Comparison of ENCODE assay signal across 8 mouse cellular contexts in genomic region chr5:86065101-86065875, GRCm38 (mm10). TPM values are rescaled to one million over a fixed set of nuclear protein-coding genes. Genes with fewer than 3 reads are reported as not detected.
DNase-seq lines count a peak whose midpoint lies in the region; ATAC-seq and TF ChIP-seq lines count a peak whose summit lies in the region.

Gene Cenpc1, minus strand, starts transcription at chr5:86065583.

- 0 out of 2 replicates have a peak, but pooled peaks have one; percentile 29 for TF ChIP-seq POLR2A in olfactory bulb, adult 2 months (IDR thresholded peaks at IDR 0.05; ENCODE audit: insufficient read depth, low read depth, low read length)
- peak; percentile 77 for TF ChIP-seq POLR2A in thymus, adult 2 months (IDR thresholded peaks at IDR 0.05; ENCODE audit: control insufficient read depth, extremely low read depth, insufficient read depth, low read length, poor library complexity)

- peak; percentile 67 for DNase-seq in G1E (ENCODE audit: low spot score)
- DNase-seq in cerebellum, adult 18-20 months, result peak; percentile 95 to 98
- peak; percentile 96 for DNase-seq in heart, postnatal 36 days
- peak; percentile 92 to 96 for DNase-seq in layer of hippocampus, adult 2 months (ENCODE audit: low spot score in 2 of 2)
- peak; percentile 98 for DNase-seq in lung, embryonic 14.5 days
- DNase-seq in thymus, adult 2 months, result peak; percentile 99

- H3K36me3 ChIP-seq in G1E (replicated peaks), result peaks cover 2% of the 10 kb centered on the region
- no peaks in the 10 kb centered on the region for H3K36me3 ChIP-seq in forebrain, embryonic 16.5 days (ENCODE audit: control insufficient read depth, insufficient read depth)
- H3K36me3 ChIP-seq in lung, embryonic 14.5 days (ENCODE audit: insufficient read depth), result no peaks in the 10 kb centered on the region
- no peaks in the 10 kb centered on the region for H3K36me3 ChIP-seq in thymus, adult 2 months (ENCODE audit: control insufficient read depth, insufficient read depth, low read length)

- no peak for TF ChIP-seq CTCF in G1E (IDR thresholded peaks at IDR 0.05; ENCODE audit: low read depth, low read length)
- no peak for TF ChIP-seq CTCF in layer of hippocampus, adult 2 months (conservative IDR thresholded peaks at IDR 0.05)
- no peak for TF ChIP-seq CTCF in lung, embryonic 14.5 days (IDR thresholded peaks at IDR 0.05; ENCODE audit: low read depth)
- no peak for TF ChIP-seq CTCF in olfactory bulb, adult 2 months (IDR thresholded peaks at IDR 0.05; ENCODE audit: insufficient read depth, low read depth, low read length)
- TF ChIP-seq CTCF in thymus, adult 2 months (IDR thresholded peaks at IDR 0.05; ENCODE audit: borderline replicate concordance, control insufficient read depth, extremely low read depth, insufficient read depth, low read length, poor library complexity), result no peak

- H3K27ac ChIP-seq in forebrain, embryonic 16.5 days (ENCODE audit: low read length), result peak within 1 kb of the TSS; percentile 91
- peak within 1 kb of the TSS; percentile 91 for H3K27ac ChIP-seq in layer of hippocampus, adult 2 months
- H3K27ac ChIP-seq in lung, embryonic 14.5 days (ENCODE audit: low read depth), result peak within 1 kb of the TSS; percentile 91
- peak within 1 kb of the TSS; percentile 85 for H3K27ac ChIP-seq in olfactory bulb, adult 2 months (ENCODE audit: insufficient read depth, low read depth, low read length)
- peak within 1 kb of the TSS; percentile 66 for H3K27ac ChIP-seq in thymus, adult 2 months (ENCODE audit: control insufficient read depth, insufficient read depth, low read length)

- peaks cover 33% of the 10 kb centered on the region for H3K4me1 ChIP-seq in G1E (ENCODE audit: insufficient read depth, low read depth, low read length)
- H3K4me1 ChIP-seq in forebrain, embryonic 16.5 days (replicated peaks; ENCODE audit: control insufficient read depth, insufficient read depth, low read length), result peaks cover 17% of the 10 kb centered on the region
- H3K4me1 ChIP-seq in lung, embryonic 14.5 days (ENCODE audit: insufficient read depth), result no peaks in the 10 kb centered on the region
- peaks cover 2% of the 10 kb centered on the region; the same call in 1 of the 2 replicates for H3K4me1 ChIP-seq in olfactory bulb, adult 2 months (ENCODE audit: control insufficient read depth, insufficient read depth, low read length)
- peaks cover 10% of the 10 kb centered on the region for H3K4me1 ChIP-seq in thymus, adult 2 months (replicated peaks; ENCODE audit: control insufficient read depth, insufficient read depth, low read length)

- H3K4me3 ChIP-seq in G1E (ENCODE audit: low read depth, low read length), result peak within 1 kb of the TSS; percentile 86
- H3K4me3 ChIP-seq in forebrain, embryonic 16.5 days (replicated peaks; ENCODE audit: low read length), result peak within 1 kb of the TSS; percentile 95
- H3K4me3 ChIP-seq in layer of hippocampus, adult 2 months, result peak within 1 kb of the TSS; percentile 89
- peak within 1 kb of the TSS; percentile 71 for H3K4me3 ChIP-seq in lung, embryonic 14.5 days (ENCODE audit: low read depth, low read length)
- H3K4me3 ChIP-seq in olfactory bulb, adult 2 months (ENCODE audit: insufficient read depth, low read depth, low read length), result peak within 1 kb of the TSS; percentile 100
- peak within 1 kb of the TSS; percentile 75 for H3K4me3 ChIP-seq in thymus, adult 2 months (ENCODE audit: control insufficient read depth, insufficient read depth, low read length)

- peak within 1 kb of the TSS; percentile 51 for H3K4me2 ChIP-seq in forebrain, embryonic 16.5 days (ENCODE audit: low read length)
- peak within 1 kb of the TSS; percentile 71 for H3K4me2 ChIP-seq in lung, embryonic 14.5 days

- no peaks in the 10 kb centered on the region for H3K9me3 ChIP-seq in G1E (replicated peaks)
- H3K9me3 ChIP-seq in forebrain, embryonic 16.5 days (ENCODE audit: control insufficient read depth, low read length), result no peaks in the 10 kb centered on the region
- no peaks in the 10 kb centered on the region for H3K9me3 ChIP-seq in lung, embryonic 14.5 days (ENCODE audit: low read depth, low read length)

- peak within 1 kb of the TSS; percentile 75 for H3K9ac ChIP-seq in forebrain, embryonic 16.5 days (replicated peaks; ENCODE audit: low read depth, low read length)
- H3K9ac ChIP-seq in lung, embryonic 14.5 days, result peak within 1 kb of the TSS; percentile 77

- peak; percentile 96 for ATAC-seq in G1E (ENCODE audit: extremely low read depth, insufficient number of reproducible peaks, low FRiP score, poor library complexity, severe bottlenecking)
- peak; percentile 94 for ATAC-seq in forebrain, embryonic 16.5 days
- ATAC-seq in lung, embryonic 14.5 days (ENCODE audit: insufficient read depth), result peak; percentile 91

- H3K27me3 ChIP-seq in G1E (ENCODE audit: insufficient read depth, low read length), result no peaks in the 10 kb centered on the region
- H3K27me3 ChIP-seq in forebrain, embryonic 16.5 days (replicated peaks; ENCODE audit: control insufficient read depth, insufficient read depth, low read length), result no peaks in the 10 kb centered on the region
- H3K27me3 ChIP-seq in lung, embryonic 14.5 days (ENCODE audit: insufficient read depth, low read length), result no peaks in the 10 kb centered on the region
- H3K27me3 ChIP-seq in thymus, adult 2 months (ENCODE audit: control insufficient read depth, insufficient read depth, low read length), result no peaks in the 10 kb centered on the region

- intact Hi-C loops in heart, postnatal 36 days (cut with DNase I), result loop anchor here (5.0 to 10.0 kb wide), 4 partner anchors 52 to 740 kb away; partner anchors contain the start of gene Ythdc1

- under 1% methylated on average over 59 of the region's 60 CpGs for WGBS in forebrain, embryonic 16.5 days
- under 1% methylated on average over 60 of the region's 60 CpGs for WGBS in lung, embryonic 14.5 days
- under 1% methylated on average over 60 of the region's 60 CpGs for WGBS in olfactory bulb, adult 2 months
- under 1% methylated on average over 59 of the region's 60 CpGs for WGBS in thymus, adult 2 months

RNA-seq across cellular contexts. Expression of gene Cenpc1, which starts in this region (rescaled TPM):
- total RNA-seq in G1E (2014; fragmentation: Nextera tagmentation) (65.4 and 68.9 TPM in 2 replicates), G1E (2017) (43.2 and 46.8 TPM in 2 replicates)
- polyA plus RNA-seq in G1E (2012), result 3.4 and 11.1 TPM in 2 replicates
- 45.1 and 46.4 TPM in 2 replicates for polyA plus RNA-seq in forebrain, embryonic 16.5 days (2015; fragmentation: Nextera tagmentation; extraction: Ambion mirVana)
- 1 to 10 TPM; 5.3 to 5.4 TPM for total RNA-seq in heart, postnatal 36 days (2021)
- total RNA-seq in layer of hippocampus, adult 2 months (2021), result 10 to 100 TPM; 22.6 to 23.0 TPM
- 38.0 and 38.3 TPM in 2 replicates for polyA plus RNA-seq in lung, embryonic 14.5 days (2014; fragmentation: Nextera tagmentation; extraction: Ambion mirVana)
- polyA plus RNA-seq in olfactory bulb, adult 2 months (2012; ENCODE audit: insufficient read depth, insufficient read length, low replicate concordance, missing spikeins), result not detected in 2 replicates
- 8.9 and 12.2 TPM in 2 replicates for polyA plus RNA-seq in thymus, adult 2 months (2012; rRNA removed)

Comparison
In these comparisons a context has a peak if more than half of its experiments do, and no peak if none do; other contexts are left out.
1. Peak in every context shown above with its lines: DNase-seq, ATAC-seq, H3K4me3 ChIP-seq and H3K27ac ChIP-seq.